Mouse (Mus musculus) yolk sac, embryonic 10.5 days (tissue): ENCODE data around the gene Ppp1r12b.

Experiments
- DNase-seq: peaks from one replicate; pipeline ENCODE4 v3.0.0-alpha.2; 2017; ENCODE audit warnings: low spot score

The Ppp1r12b gene

DNA sequence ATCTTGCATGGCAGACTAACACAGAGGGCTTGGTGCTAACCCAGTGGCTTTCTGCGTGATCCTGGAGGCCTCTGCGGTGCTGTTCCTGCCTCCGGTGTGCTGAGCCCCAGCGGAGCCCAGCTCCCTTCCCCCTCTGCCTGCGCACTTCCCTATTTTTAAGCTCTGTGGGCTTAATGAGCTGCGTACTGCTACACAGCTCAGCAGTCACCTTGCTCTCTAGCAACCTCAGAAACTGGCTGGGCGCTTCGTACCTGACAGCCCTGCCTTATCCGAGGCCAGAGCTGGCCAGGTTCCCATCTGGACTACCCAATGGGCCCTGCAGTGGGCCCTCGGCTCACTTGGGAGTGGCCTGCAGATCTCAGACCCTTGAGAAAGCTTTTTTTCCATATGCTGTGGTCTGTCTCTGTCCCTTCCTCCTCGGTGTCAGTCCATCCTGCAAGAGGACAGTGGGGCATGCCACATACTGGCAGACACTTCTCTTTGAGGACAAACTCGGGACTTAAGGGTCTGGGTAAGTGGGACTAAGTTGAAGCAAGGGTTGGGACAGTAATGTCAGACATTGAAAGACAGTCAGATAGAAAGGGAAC lies 235.9 kb downstream of the Ppp1r12b start:
- no peak for DNase-seq

DNA sequence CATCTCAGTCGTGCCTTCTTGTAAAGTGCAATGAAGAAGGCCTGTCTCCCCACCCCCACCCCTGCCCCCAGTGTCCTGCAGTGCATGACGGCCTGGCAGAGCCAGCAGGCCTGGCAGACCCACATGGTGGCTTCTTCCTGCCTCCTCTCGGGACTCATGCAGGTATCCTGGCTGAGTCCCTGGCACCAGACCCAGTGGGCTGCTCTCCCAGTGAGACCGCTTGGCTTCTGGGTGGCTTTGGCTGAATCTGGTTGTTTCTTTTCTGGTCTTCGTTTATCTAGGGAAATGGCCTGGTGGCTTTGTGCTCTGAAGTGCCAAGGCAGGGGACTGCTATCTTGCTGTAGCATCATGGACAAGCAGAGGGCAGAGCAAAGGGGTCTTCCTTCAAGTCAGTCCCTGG lies 240.7 kb downstream of the Ppp1r12b start:
- DNase-seq: no peak

DNA sequence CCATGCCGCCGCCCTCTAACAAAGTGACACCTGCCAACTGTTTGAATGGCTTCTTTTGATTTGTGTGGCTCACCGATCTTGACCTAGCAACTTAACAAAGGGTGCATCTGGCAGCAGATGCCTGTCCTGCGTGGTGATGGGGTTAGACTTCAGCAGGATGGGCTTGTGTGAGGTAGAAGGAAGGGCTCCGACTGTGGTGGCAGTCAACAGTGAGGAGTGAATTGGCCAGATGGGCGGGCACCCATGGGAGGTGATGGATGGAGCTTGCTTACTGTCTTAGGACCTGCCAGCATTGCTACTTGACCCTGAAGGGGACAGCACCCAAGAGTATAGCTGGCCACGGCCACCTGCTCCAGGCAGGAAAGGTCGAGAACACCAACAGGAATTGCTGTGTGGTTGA lies 241.6 kb downstream of the Ppp1r12b start:
- DNase-seq: no peak

DNA sequence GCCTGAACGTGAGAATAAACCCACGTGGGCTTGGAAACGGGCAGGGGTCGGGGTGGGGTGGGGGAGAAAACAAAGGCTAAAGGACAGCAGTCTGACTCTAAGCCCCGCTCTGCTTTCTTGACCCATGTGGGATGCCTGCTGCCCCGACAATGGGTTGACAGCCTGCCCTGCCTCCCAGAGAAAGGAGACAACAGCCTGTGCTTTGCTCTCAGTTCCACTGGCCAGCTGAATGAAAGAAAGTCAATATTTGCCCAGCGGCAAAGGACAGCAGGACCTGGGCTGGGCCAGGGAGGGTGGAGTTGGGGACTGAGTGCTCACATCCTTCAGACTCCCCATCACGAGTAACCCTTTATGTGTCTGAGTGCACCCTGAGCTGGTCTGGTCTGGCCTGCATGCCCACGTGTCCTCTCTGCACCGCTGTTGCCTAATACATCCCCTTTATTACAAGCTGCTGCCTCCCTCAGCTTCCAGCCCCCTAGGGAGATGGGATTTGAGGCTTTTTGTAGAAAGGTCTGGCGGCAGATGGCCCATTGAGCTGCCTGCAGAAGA lies 242.2 kb downstream of the Ppp1r12b start:
- DNase-seq: peak; percentile 57

DNA sequence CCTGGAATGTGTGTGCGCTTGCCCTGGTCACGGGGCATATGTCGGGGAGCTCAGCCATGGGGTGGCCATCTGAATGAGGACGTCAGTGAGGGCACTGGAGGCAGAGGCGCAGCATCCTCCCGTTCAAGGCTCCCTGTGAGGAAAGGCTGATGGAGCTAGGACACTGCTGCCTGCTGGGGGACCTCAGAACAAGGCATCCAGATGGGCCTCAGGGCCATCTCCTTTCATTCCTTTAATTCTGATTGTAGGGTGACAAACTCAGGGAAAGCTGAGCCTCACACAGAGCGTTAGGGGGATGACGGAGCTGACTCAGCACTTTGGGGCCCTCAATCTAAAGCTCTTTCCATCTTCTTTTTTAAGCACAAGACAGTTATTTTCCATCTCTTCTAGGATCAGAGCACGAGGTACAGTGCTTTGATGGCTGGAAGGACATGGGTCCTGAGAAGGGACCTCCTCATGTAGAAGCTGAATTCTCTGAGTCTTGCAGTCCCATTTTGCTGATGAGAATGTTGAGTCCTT lies 242.9 kb downstream of the Ppp1r12b start:
- DNase-seq: no peak

DNA sequence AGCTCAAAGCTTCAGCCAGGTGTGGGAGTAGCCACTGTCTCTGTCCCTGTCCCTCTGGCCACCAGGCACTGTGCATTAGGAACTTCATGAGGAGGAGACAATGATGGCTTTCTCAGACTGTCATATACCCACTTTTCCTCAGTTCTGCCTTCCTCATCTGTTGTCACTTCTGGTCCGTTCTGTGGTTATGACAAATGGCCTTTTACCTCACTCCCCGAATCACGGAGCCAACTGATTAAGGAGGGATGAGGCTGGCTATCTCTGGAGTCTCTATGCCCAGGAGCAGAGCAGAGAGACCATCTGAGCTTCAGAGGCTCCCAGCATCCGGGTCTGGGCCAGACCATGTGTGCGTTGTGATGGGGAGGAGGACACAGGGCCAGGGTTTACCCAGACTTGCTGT lies 244.1 kb downstream of the Ppp1r12b start:
- DNase-seq: no peak

DNA sequence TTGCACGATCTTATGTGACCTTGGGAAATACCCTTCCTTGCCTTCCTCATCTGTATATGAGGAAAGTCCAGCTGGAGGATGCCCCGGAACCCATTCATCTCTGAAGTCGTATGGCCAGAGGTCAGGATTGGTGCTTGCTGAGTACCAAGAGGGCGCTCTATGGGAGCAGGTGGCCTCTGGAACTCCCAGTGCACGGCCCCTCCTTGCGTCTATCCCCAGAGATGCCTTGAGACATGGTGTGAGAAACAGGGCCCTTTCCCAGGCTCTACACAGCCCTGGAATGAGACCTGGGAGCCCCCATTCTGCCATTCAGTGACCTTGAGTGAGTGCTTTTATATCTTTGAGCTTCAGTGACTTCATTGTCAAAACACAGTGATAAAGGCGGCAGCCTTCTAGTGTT lies 244.7 kb downstream of the Ppp1r12b start:
- DNase-seq: no peak

DNA sequence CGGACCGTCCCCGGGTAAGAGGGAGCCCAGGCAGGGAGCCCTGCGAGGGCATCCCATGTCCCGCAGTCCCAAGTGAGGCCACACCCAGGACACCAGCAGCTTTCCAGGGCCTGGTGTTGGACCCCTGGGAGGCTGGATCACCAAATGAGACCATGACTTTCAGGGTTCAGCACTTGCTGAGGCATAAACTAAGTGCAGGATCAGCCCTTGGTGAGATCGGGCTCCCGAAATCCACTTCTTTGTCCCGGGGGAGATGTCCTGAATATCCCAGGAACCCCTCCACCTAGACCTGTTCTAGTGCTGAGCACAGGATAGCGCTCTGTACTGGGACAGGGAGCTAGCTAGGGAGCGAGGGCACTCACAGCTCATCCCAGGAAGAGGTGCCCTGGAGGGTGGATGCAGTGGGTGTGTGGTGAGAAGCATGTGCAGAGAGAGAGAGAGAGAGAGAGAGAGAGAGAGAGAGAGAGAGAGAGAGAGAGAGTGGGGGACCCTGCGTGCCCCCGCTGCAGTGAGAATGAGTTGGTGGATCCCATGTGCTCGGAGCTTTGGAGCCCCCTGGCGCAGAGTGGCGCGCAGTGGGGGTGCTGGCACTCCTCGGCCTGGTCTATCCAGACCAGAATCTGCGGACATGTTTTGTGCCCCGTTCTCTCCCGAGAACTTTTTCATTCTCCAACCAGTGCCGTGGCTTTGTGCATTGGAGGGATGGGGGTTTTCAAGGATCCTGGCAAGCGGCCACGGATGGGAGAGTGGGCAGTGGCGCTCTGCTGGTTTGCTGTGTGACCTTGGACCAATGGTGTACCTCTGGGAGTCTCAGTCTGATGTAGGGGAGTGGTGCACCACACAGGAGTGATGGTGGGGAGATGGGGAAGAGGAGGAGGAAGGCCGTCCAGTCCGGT lies 246.1 kb downstream of the Ppp1r12b start:
- no peak for DNase-seq

DNA sequence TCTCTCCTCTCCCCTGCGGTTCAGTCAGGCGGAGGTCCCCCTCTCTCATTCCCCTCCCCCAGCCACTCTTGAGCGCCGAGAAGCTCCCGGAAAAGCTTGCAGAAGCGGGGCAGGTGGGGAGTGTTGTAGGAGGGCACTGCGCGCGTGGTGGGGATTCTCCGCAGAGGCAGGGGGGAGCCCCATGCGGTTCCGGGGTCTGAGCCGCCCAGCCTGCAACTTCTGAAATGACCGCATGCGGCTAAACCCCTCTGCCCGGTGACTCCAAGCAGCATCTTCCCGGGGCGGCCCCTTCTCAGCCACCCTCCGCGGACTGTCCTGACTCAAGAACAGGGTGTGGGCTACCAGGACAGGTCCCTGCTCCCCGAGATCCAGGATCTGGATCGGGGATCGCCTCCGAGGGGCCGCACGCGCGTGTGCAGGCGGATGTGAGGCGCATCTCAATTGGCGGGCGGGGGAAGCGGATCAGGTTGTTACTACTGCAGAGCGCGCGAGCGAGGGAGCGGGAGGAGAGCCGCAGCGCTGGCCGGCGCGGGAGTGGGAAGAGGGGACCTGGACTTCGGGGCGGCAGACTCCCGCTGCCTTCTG lies 246.8 kb downstream of the Ppp1r12b start:
- DNase-seq: peak; percentile 15

DNA sequence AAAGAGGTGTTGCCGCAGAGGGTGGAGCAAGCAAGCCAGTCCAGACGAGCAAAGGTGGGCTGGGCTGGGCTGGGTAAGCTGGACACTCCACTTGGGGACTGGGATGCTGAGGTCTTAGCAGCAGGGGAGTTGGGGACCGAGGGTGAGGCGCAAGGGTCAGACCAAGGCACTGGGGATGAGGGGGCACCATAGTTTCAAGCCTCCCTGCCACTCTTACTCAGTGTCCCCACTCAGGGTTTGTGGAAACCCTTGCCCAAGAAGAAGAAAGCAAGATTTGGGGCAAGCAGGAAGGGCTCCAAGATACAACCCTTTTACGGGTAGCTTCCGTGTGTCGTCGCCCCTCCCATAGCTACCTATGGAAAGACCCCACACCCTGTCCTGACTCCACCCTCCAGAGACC lies 247.5 kb downstream of the Ppp1r12b start:
- no peak for DNase-seq

DNA sequence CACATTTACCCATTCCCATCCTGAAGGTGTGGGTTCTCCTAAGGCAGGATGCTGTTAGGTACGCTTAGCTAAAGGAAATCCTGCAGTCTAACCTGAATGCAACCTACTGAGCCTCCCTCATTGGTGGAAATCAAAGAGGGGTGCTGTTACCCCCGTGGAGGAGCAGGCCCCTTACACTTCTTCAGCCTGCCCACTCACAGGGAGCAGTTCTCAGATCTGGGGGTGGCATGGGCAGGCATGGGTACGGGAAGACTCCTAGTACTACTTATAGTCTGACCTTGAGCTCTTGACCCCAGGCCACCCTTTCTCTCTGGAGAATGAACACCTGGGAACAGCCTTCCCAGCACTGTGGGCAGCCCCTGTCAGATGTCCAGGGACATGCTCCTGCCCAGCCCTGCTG lies 248.2 kb downstream of the Ppp1r12b start:
- DNase-seq: no peak

DNA sequence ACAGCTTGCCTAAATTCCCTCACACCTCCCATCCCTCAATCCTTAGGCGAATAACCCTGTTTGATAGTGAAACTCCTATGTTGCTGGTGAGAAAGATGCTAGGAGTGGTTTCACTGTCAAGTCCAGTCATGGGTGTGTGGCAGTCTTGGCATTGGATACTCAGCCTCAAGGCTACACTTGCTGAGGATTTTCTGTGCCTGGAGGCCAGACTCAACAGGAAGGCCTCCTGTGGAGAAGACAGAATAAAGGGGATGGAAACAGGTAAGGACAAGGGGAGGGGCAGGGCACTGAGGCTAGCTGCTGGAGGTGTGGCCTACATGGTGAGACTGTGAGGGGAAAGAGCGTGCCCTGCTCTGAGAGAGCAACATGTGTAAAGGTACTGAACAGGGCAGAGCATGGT lies 249.2 kb downstream of the Ppp1r12b start:
- no peak for DNase-seq
